Mouse (Mus musculus) adrenal gland, adult (tissue): ENCODE measurements around the gene Zfp979.
"Not testable (repeated sequence)": the region's sequence is repeated elsewhere in the genome, so short reads cannot be mapped to it uniquely, and the experiment has no call there.

Experiments
- DNase-seq, 2 experiments: peaks; one replicate each; pipeline ENCODE4 v3.0.0; 2022 to 2023; ENCODE audit warnings: low spot score in 1 of 2; ENCODE audit not compliant: inconsistent age in 2 of 2

Zfp979 gene

GRCm38 (mm10) chr4:147642413-147642812 lies at the start of gene Zfp979:
Gene Zfp979 (minus strand): TSS chr4:147642513.
- DNase-seq, result not testable (repeated sequence)

GRCm38 (mm10) chr4:147655245-147655644 lies 12.9 kb upstream of the Zfp979 start:
- peak in 1 of 2 experiments; percentile 16 for DNase-seq

- not testable (repeated sequence) for DNase-seq
Observed at GRCm38 (mm10) chr4:147647407-147647806, 5.1 kb upstream of the Zfp979 start.

GRCm38 (mm10) chr4:147641932-147642331 lies 381 bp downstream of the Zfp979 start:
- not testable (repeated sequence) for DNase-seq

GRCm38 (mm10) chr4:147633818-147634262 lies 8.5 kb downstream of the Zfp979 start:
- DNase-seq, result not testable (repeated sequence)

GRCm38 (mm10) chr4:147606511-147606910 lies 35.8 kb downstream of the Zfp979 start:
- not testable (repeated sequence) for DNase-seq

- no peak for DNase-seq
Observed at GRCm38 (mm10) chr4:147605521-147605920, 36.8 kb downstream of the Zfp979 start.

GRCm38 (mm10) chr4:147603806-147604205 lies 38.5 kb downstream of the Zfp979 start:
- no peak for DNase-seq

GRCm38 (mm10) chr4:147601881-147602280 lies 40.4 kb downstream of the Zfp979 start:
- DNase-seq, result no peak

GRCm38 (mm10) chr4:147598831-147599230 lies 43.5 kb downstream of the Zfp979 start:
- DNase-seq, result no peak

GRCm38 (mm10) chr4:147597685-147598084 lies 44.6 kb downstream of the Zfp979 start:
- DNase-seq, result no peak

GRCm38 (mm10) chr4:147594630-147595029 lies 47.7 kb downstream of the Zfp979 start:
- not testable (repeated sequence) for DNase-seq

GRCm38 (mm10) chr4:147586511-147587473 lies 55.5 kb downstream of the Zfp979 start:
- no peak for DNase-seq

- not testable (repeated sequence) for DNase-seq
Observed at GRCm38 (mm10) chr4:147579371-147579770, 62.9 kb downstream of the Zfp979 start.

GRCm38 (mm10) chr4:147571156-147571555 lies 71.2 kb downstream of the Zfp979 start:
- DNase-seq, result not testable (repeated sequence)

- no peak for DNase-seq
Observed at GRCm38 (mm10) chr4:147565426-147566220, 76.7 kb downstream of the Zfp979 start.
